Comparison of ENCODE assay signal across 18 mouse cellular contexts in genomic region chr12:115067251-115067650, GRCm38 (mm10).
A peak's percentile ranks its signal among the peaks of the same experiment; 100 is the strongest.
DNase-seq lines count a peak whose midpoint lies in the region; ATAC-seq lines count a peak whose summit lies in the region.
"Had no signal": no experiment of that assay in that cellular context is flagged by ENCODE, and none has a peak within 500 bp of the region (broad histone marks: within the 10 kb centered on the region; RNA-seq: fewer than 3 reads in every experiment).

No protein-coding gene starts in this region.

- peak; percentile 36 for ATAC-seq in activated CD4-positive, CD25-positive, alpha-beta regulatory T cell, adult 4 months
- ATAC-seq: forebrain, embryonic 14.5 days; forebrain, embryonic 16.5 days; Patski had no signal

- peak; percentile 7 for DNase-seq in CD4-positive, CD25-positive, alpha-beta regulatory T cell, adult 2 months (ENCODE audit: low read depth, low spot score)
- no peak for DNase-seq in adrenal gland, postnatal 14 days
- DNase-seq in left cerebral cortex, adult 11 months (ENCODE audit: low spot score): no peak
- DNase-seq in frontal cortex, postnatal 10 days (ENCODE audit: low spot score in 2 of 2): no peak
- DNase-seq: adrenal gland, adult 2 months; adrenal gland, postnatal 10 days; adrenal gland, postnatal 36 days; B cell, adult 2 months; cerebellum, adult 11-12 months; cerebellum, adult 8-10 months; cerebellum, adult 9-11 months; cerebellum, postnatal 14 days; cerebellum, postnatal 36 days; embryo, embryonic 11 days had no signal
